Mouse (Mus musculus): ENCODE results near the gene Tarm1. TPM values are rescaled to one million over a fixed set of nuclear protein-coding genes. Genes with fewer than 3 reads are reported as not detected.

Tarm1 gene
- 0.06 TPM in 1 of 2 replicates, not detected in the other for polyA plus RNA-seq (2015; fragmentation: Nextera tagmentation; extraction: Ambion mirVana)

DNA sequence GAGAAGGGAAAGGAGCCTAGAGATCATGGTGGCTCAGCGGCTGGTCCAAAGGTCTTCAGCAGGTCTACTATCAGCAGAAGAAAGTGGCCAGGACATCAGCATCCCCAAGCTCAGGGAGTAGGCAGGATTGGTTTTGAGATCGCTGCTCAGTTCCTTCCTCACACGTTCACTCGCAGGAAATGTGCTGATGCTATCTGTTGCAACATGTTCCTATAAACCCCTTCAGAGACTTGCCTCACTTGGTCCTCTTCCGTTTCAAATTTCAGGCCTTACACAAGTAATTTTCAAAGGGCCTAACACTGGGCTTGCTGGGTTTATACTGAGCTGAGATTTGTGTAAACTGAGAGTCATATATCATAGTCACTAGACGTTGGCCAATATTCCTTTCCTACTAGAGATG, at the start of gene Tarm1:
TSS of gene Tarm1 (minus strand) at position 186 of the 400 bp plus-strand sequence.
- Histone ChIP-seq H3K9me3 (ENCODE audit: control insufficient read depth, low read length) (no peaks in the 10 kb centered on the region), H3K27ac (replicated peaks) (no peak within 1 kb of the TSS), H3K27me3 (ENCODE audit: control insufficient read depth, insufficient read depth, low read length) (no peaks in the 10 kb centered on the region), H3K4me3 (ENCODE audit: low read depth, low read length) (no peak within 1 kb of the TSS), H3K9ac (ENCODE audit: low read length) (no peak within 1 kb of the TSS), H3K36me3 (ENCODE audit: control insufficient read depth, insufficient read depth, low read length) (no peaks in the 10 kb centered on the region), H3K4me1 (replicated peaks; ENCODE audit: control insufficient read depth, insufficient read depth) (no peaks in the 10 kb centered on the region), H3K4me2 (replicated peaks; ENCODE audit: low read depth) (no peak within 1 kb of the TSS)
- DNase-seq (ENCODE audit: low spot score) (no peak), ATAC-seq (ENCODE audit: low FRiP score, low TSS enrichment) (no peak)
- 64% methylated on average over 6 of the region's 6 CpGs for WGBS
- no peak for TF ChIP-seq CTCF (IDR thresholded peaks at IDR 0.05; ENCODE audit: low read depth)
- TF ChIP-seq EP300 (optimal IDR thresholded peaks at IDR 0.05), result no peak

DNA sequence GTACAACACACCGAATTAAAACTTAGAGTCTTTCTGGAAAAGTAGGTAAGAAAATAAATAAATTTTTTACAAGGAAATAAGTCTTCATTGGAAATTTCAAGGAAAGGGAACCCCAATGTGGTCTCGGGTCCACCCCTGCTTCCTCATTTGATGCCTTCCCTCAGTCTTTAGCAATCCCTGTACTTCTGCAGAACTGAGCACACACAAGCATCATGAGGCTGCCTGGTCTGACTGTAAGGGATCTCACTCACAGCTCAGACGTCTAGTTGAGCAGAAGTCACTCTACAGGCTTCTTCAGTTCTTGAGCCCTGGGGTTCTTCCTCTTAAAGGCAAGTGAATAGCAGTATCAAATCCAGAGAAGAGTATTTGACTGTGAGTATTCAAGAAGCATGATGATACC, 3.5 kb upstream of the Tarm1 start:
- Histone ChIP-seq H3K27ac (replicated peaks) (no peak overlapping the region), H3K4me3 (ENCODE audit: low read depth, low read length) (no peak overlapping the region), H3K36me3 (ENCODE audit: control insufficient read depth, insufficient read depth, low read length) (no peaks in the 10 kb centered on the region), H3K9ac (ENCODE audit: low read length) (no peak overlapping the region), H3K4me2 (replicated peaks; ENCODE audit: low read depth) (no peak overlapping the region), H3K27me3 (ENCODE audit: control insufficient read depth, insufficient read depth, low read length) (no peaks in the 10 kb centered on the region), H3K4me1 (replicated peaks; ENCODE audit: control insufficient read depth, insufficient read depth) (no peaks in the 10 kb centered on the region), H3K9me3 (ENCODE audit: control insufficient read depth, low read length) (no peaks in the 10 kb centered on the region)
- ATAC-seq (ENCODE audit: low FRiP score, low TSS enrichment), result no peak
- TF ChIP-seq EP300 (optimal IDR thresholded peaks at IDR 0.05), result no peak
- no peak for TF ChIP-seq CTCF (IDR thresholded peaks at IDR 0.05; ENCODE audit: low read depth)
- no peak for DNase-seq (ENCODE audit: low spot score)
- 70% methylated on average over 3 of the region's 3 CpGs for WGBS

DNA sequence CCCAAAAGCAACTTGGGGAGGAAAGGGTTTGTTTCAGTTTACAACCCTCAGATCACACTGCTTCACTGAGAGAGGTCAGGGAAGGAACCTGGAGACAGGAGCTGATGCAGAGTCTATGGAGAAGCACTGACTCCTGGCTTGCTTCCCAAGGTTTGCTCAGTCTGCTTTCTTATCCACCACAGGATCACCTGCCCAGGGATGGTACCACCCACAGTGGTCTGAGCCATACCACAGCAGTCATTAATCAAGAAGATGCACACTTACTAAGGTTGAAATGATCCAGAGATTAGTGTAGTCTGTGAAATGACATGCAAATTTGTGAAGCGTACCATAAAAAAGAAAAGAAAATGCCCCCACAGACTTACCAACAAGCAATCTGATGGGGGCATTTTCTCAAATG, 2.0 kb downstream of the Tarm1 start:
- TF ChIP-seq CTCF (IDR thresholded peaks at IDR 0.05; ENCODE audit: low read depth) (no peak), EP300 (optimal IDR thresholded peaks at IDR 0.05) (no peak)
- no peak overlapping the region for H3K9ac ChIP-seq (ENCODE audit: low read length)
- no peak overlapping the region for H3K4me3 ChIP-seq (ENCODE audit: low read depth, low read length)

DNA sequence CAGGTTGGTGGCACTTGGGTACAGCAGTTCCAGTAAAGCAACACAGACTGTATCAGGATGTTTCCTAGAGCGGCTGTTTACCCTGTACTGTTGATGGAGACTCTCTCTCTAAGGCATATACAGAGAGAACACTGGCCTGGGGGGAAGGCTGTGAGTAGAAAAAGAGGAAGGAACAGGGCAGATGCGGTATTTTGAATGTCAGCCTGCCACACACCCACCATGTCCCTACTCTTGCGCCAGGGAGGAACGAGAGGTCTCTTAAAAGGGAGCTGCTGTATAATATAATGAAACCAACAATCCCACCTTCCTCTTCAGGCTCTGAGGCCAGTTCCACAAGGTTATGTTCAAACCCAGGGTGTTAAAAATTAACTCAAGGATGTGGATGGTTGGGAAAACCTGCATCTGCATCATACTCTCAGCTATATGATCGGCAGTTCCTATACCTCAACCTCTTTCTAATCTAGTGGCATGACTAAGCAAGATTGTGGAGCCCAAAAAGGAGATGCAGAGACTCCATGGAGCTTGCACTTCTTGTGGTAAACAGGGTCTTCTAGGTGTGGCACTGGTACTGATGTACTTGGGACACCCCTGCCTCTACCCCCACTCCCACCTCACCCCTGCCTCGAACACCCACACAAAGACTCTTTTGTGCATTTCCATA, 20.3 kb downstream of the Tarm1 start:
- no peak for ATAC-seq (ENCODE audit: low FRiP score, low TSS enrichment)
- H3K36me3 ChIP-seq (ENCODE audit: control insufficient read depth, insufficient read depth, low read length), result no peaks in the 10 kb centered on the region
- no peak overlapping the region for H3K27ac ChIP-seq (replicated peaks)
- H3K27me3 ChIP-seq (ENCODE audit: control insufficient read depth, insufficient read depth, low read length), result no peaks in the 10 kb centered on the region
- H3K4me3 ChIP-seq (ENCODE audit: low read depth, low read length), result no peak overlapping the region
- TF ChIP-seq EP300 (optimal IDR thresholded peaks at IDR 0.05), result no peak
- TF ChIP-seq CTCF (IDR thresholded peaks at IDR 0.05; ENCODE audit: low read depth), result no peak
- no peaks in the 10 kb centered on the region for H3K9me3 ChIP-seq (ENCODE audit: control insufficient read depth, low read length)
- no peak overlapping the region for H3K9ac ChIP-seq (ENCODE audit: low read length)
- WGBS, result 84% methylated on average over 6 of the region's 6 CpGs
- DNase-seq (ENCODE audit: low spot score), result no peak
- no peak overlapping the region for H3K4me2 ChIP-seq (replicated peaks; ENCODE audit: low read depth)
- H3K4me1 ChIP-seq (replicated peaks; ENCODE audit: control insufficient read depth, insufficient read depth), result no peaks in the 10 kb centered on the region

More for the DNA sequence above, 2.0 kb downstream of the Tarm1 start:
- Histone ChIP-seq H3K9me3 (ENCODE audit: control insufficient read depth, low read length) (no peaks in the 10 kb centered on the region), H3K4me1 (replicated peaks; ENCODE audit: control insufficient read depth, insufficient read depth) (no peaks in the 10 kb centered on the region), H3K4me2 (replicated peaks; ENCODE audit: low read depth) (no peak overlapping the region), H3K27me3 (ENCODE audit: control insufficient read depth, insufficient read depth, low read length) (no peaks in the 10 kb centered on the region), H3K36me3 (ENCODE audit: control insufficient read depth, insufficient read depth, low read length) (no peaks in the 10 kb centered on the region), H3K27ac (replicated peaks) (no peak overlapping the region)
- WGBS, result 100% methylated on average over 1 of the region's 1 CpGs
- DNase-seq (ENCODE audit: low spot score), result no peak
- no peak for ATAC-seq (ENCODE audit: low FRiP score, low TSS enrichment)

DNA sequence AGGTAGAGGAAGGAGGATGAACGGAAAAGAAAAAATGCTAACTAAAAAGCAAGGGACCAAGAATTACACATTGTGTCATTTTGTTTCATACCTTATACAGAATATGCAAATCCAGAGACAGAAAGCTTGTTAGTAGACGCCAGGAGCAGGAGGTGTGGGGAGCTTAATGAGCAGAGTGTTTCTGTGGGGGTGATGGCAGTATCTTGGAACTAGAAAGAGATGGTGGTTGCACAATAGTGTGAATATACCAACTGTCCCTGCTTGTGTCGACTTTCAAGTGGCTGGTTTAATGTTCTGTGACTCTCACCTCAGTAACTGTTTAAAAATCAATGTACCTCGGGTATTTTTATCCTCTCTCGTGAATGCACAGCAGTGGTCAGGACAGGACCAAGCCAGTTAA, 25.7 kb downstream of the Tarm1 start:
- no peak overlapping the region for H3K4me3 ChIP-seq (ENCODE audit: low read depth, low read length)
- H3K27ac ChIP-seq (replicated peaks), result no peak overlapping the region
- no peaks in the 10 kb centered on the region for H3K27me3 ChIP-seq (ENCODE audit: control insufficient read depth, insufficient read depth, low read length)
- DNase-seq (ENCODE audit: low spot score) (no peak), ATAC-seq (ENCODE audit: low FRiP score, low TSS enrichment) (no peak)
- no peak overlapping the region for H3K4me2 ChIP-seq (replicated peaks; ENCODE audit: low read depth)
- H3K4me1 ChIP-seq (replicated peaks; ENCODE audit: control insufficient read depth, insufficient read depth), result no peaks in the 10 kb centered on the region
- WGBS, result 72% methylated on average over 5 of the region's 5 CpGs
- no peaks in the 10 kb centered on the region for H3K36me3 ChIP-seq (ENCODE audit: control insufficient read depth, insufficient read depth, low read length)
- H3K9me3 ChIP-seq (ENCODE audit: control insufficient read depth, low read length), result no peaks in the 10 kb centered on the region
- no peak overlapping the region for H3K9ac ChIP-seq (ENCODE audit: low read length)
- TF ChIP-seq CTCF (IDR thresholded peaks at IDR 0.05; ENCODE audit: low read depth) (no peak), EP300 (optimal IDR thresholded peaks at IDR 0.05) (no peak)

DNA sequence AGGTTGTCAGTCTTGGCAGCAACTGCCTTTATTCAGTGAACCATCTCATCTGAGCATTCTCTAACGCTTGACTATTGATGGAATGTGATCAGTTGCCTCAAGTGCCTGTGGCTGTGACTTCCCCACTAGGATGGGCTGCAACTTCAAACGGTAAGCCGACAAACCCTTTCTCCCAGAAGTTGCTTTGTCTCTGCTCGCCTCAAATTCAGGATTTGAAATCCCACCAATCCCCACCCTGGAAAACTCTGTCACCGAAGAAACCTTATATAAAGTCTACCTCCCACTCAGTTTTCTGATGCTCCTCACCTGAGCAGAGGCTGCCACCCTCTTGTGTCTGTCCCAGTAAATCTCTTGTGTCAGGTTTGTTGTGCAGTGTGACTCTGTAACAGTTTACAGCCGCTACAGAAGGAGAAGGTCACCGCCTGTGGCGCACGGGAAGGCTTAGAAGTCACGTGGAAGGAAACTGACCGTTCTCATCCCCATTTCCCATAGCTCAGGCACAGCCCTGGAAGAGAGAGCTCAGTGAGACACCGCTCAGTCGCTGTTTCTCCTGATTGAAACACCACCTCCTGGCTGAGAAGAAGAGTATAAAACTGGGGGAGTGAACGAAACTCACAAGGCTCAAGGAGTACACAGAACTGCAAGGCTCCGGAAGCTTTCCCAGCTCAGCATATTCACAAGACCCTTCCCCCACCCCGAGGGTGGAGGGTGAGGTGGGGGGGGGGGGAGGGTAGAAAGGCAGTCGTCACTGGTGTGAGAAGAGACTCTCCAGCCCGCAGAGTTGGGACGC, 27.9 kb downstream of the Tarm1 start:
- Histone ChIP-seq H3K4me1 (replicated peaks; ENCODE audit: control insufficient read depth, insufficient read depth) (no peaks in the 10 kb centered on the region), H3K36me3 (ENCODE audit: control insufficient read depth, insufficient read depth, low read length) (no peaks in the 10 kb centered on the region), H3K9me3 (ENCODE audit: control insufficient read depth, low read length) (no peaks in the 10 kb centered on the region), H3K27ac (replicated peaks) (no peak overlapping the region), H3K9ac (ENCODE audit: low read length) (no peak overlapping the region), H3K4me2 (replicated peaks; ENCODE audit: low read depth) (no peak overlapping the region; the same call in 1 of the 2 replicates), H3K27me3 (ENCODE audit: control insufficient read depth, insufficient read depth, low read length) (no peaks in the 10 kb centered on the region), H3K4me3 (ENCODE audit: low read depth, low read length) (no peak overlapping the region)
- DNase-seq (ENCODE audit: low spot score), result no peak
- no peak for TF ChIP-seq EP300 (optimal IDR thresholded peaks at IDR 0.05)
- 0 out of 2 replicates have a peak, but pooled peaks have one; percentile 15 for TF ChIP-seq CTCF (IDR thresholded peaks at IDR 0.05; ENCODE audit: low read depth)
- WGBS, result 10% methylated on average over 19 of the region's 19 CpGs
- no peak for ATAC-seq (ENCODE audit: low FRiP score, low TSS enrichment)

Data from stomach, postnatal 0 days (tissue).